Mouse (Mus musculus) hindbrain, embryonic 14.5 days (tissue): ENCODE results near the gene Smg1. TPM values are rescaled to one million over a fixed set of nuclear protein-coding genes. Genes with fewer than 3 reads are reported as not detected.

Experiments
- ATAC-seq: fragments of 200-750 bp; cut with Nextera tagmentation; 2 replicates; pipeline ENCODE4 v1.8.0; 2017; ENCODE audit warnings: moderate number of reproducible peaks, mild to moderate bottlenecking, moderate TSS enrichment, moderate library complexity; ENCODE audit not compliant: low FRiP score
- DNase-seq: peaks from one replicate; pipeline ENCODE4 v3.0.0-alpha.2; 2015; ENCODE audit warnings: low spot score
- H3K27ac ChIP-seq: fragments of 300-500 bp; sonication (generic); 2 replicates; pipeline ENCODE4 v1.5.1; 2014; ENCODE audit warnings: mild to moderate bottlenecking, moderate library complexity
- H3K27me3 ChIP-seq: fragments of 300-500 bp; sonication (generic); 2 replicates; pipeline ENCODE4 v1.6.1; 2014; ENCODE audit warnings: mild to moderate bottlenecking, low read length, mixed read lengths; ENCODE audit not compliant: control insufficient read depth, insufficient read depth
- H3K36me3 ChIP-seq: fragments of 300-500 bp; sonication (generic); replicated peaks from 2 replicates; pipeline ENCODE4 v1.6.1; 2014; ENCODE audit not compliant: control insufficient read depth, insufficient read depth
- H3K4me1 ChIP-seq: fragments of 300-500 bp; sonication (generic); replicated peaks from 2 replicates; pipeline ENCODE4 v1.6.1; 2014; ENCODE audit warnings: antibody characterized with exemption, low read length, mixed read lengths; ENCODE audit not compliant: control insufficient read depth, insufficient read depth
- H3K4me2 ChIP-seq: fragments of 300-500 bp; sonication (generic); replicated peaks from 2 replicates; pipeline ENCODE4 v1.6.1; 2014; ENCODE audit warnings: mild to moderate bottlenecking, moderate library complexity
- H3K4me3 ChIP-seq: fragments of 300-500 bp; sonication (generic); replicated peaks from 2 replicates; pipeline ENCODE4 v1.5.1; 2014; ENCODE audit warnings: mild to moderate bottlenecking, low read length
- H3K9ac ChIP-seq: fragments of 300-500 bp; sonication (generic); 2 replicates; pipeline ENCODE4 v1.6.1; 2014
- H3K9me3 ChIP-seq: fragments of 300-500 bp; sonication (generic); 2 replicates; pipeline ENCODE4 v1.6.1; 2016; ENCODE audit warnings: low read length; ENCODE audit not compliant: control insufficient read depth
- WGBS: fragments of 180-500 bp; shearing (Covaris S2); extraction: QIAGEN DNeasy Blood & Tissue Kit; methylation state at CpG from one replicate; pipeline ENCODE4 v1.1.7; 2014; 5-methylcytosine and 5-hydroxymethylcytosine counted together
- polyA plus RNA-seq: library from polyadenylated mRNA; unstranded; fragments of >200 nt; fragmentation: Nextera tagmentation; extraction: Ambion mirVana; gene quantifications from 2 replicates; pipeline ENCODE4 v1.2.1, GENCODE M21; 2014

The Smg1 gene
- polyA plus RNA-seq, 1 experiment from 2014 or later: 28.6 TPM

- Histone ChIP-seq H3K36me3 (no peaks in the 10 kb centered on the region), H3K4me3 (no peak overlapping the region), H3K4me2 (no peak overlapping the region), H3K9me3 (no peaks in the 10 kb centered on the region), H3K4me1 (no peaks in the 10 kb centered on the region), H3K27ac (no peak overlapping the region), H3K27me3 (no peaks in the 10 kb centered on the region), H3K9ac (no peak overlapping the region)
- 95% methylated on average over 6 of the region's 6 CpGs for WGBS
- ATAC-seq: no peak
- no peak for DNase-seq
These were observed 22.6 kb upstream of the Smg1 start for GRCm38 (mm10) chr7:118266099-118266498.

DNA sequence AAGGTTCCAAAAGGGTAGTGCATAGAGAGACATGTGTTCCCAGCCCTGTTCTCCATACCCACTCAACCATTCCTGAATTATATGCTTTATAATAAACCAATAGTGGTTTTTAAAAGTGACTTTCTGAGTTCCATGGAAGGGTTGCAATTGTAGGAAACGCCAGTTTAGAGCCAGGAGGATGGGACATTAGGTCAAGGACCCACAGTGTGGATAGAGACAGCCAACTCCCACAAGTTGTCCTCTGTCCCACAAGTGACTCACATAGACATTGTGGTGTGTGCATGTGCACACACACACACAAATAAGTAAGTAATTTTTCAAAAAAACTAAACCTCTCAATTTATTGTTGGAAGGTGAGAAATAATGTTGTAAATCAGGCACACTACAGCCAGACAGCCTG, 20.1 kb upstream of the Smg1 start:
- WGBS: 75% methylated on average over 1 of the region's 1 CpGs
- H3K27me3 ChIP-seq: no peaks in the 10 kb centered on the region
- H3K4me1 ChIP-seq: no peaks in the 10 kb centered on the region
- H3K9ac ChIP-seq: no peak overlapping the region
- H3K4me3 ChIP-seq: no peak overlapping the region
- H3K27ac ChIP-seq: no peak overlapping the region
- ATAC-seq: no peak
- no peaks in the 10 kb centered on the region for H3K36me3 ChIP-seq
- no peak for DNase-seq
- H3K9me3 ChIP-seq: no peaks in the 10 kb centered on the region
- H3K4me2 ChIP-seq: no peak overlapping the region

DNA sequence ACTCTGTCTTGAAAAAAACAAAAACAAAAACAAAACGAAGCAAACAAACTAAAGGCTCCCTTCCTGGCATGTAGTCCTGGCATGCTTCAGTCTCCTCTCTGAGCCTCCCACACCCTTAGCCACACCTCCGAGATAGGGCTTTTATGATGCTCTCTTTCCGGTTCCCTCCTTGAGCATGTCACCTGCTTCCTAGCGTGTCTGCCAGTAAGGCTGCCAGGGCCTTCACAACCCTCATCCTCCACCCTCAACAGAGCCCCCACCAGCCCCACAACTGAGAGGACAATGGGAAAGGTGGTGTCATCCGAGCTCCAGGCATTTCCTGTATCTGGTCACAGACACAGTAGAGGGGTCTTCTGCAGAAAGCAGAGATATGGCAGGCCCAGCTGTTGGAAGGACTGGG, 18.9 kb upstream of the Smg1 start:
- 83% methylated on average over 5 of the region's 5 CpGs for WGBS
- no peaks in the 10 kb centered on the region for H3K36me3 ChIP-seq
- H3K4me3 ChIP-seq: no peak overlapping the region
- no peak overlapping the region for H3K9ac ChIP-seq
- H3K9me3 ChIP-seq: no peaks in the 10 kb centered on the region
- DNase-seq: no peak
- H3K27ac ChIP-seq: no peak overlapping the region
- no peaks in the 10 kb centered on the region for H3K4me1 ChIP-seq
- ATAC-seq: no peak
- H3K27me3 ChIP-seq: no peaks in the 10 kb centered on the region
- no peak overlapping the region for H3K4me2 ChIP-seq

DNA sequence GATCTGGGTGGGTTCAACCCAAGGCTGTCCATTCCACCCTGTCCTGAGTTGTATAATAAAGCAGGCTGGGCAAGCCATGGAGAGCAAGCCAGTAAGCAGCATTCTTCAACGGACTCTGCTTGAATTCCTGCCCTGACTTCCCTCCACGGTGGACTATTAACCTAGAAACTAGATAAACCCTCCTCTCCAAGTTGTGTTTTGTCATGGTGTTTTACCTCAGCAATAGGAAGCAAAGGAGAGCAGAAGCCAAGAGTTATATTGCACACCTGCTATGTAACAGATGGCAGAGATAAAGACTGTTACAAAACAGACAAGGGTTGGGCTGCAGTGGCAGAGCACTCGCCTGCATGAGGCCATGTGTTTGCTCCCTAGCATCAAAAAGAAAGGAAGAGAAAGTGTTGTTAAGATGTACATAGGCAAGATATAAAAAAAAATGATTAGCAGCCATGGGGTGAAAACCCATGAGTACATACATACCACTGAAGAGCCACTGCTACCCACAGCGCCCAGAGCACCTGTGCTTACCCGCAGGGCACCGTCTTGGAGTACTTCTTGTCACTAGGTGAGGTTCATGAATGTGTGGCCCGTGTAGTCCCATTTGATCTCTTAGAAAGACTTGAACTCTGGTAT, 16.3 kb upstream of the Smg1 start:
- H3K4me2 ChIP-seq: no peak overlapping the region
- 89% methylated on average over 7 of the region's 7 CpGs for WGBS

GRCm38 (mm10) chr7:118258451-118258850, 15.0 kb upstream of the Smg1 start:
- H3K27ac ChIP-seq: no peak overlapping the region
- no peaks in the 10 kb centered on the region for H3K27me3 ChIP-seq
- no peak for DNase-seq
- no peak overlapping the region for H3K9ac ChIP-seq
- no peaks in the 10 kb centered on the region for H3K9me3 ChIP-seq
- H3K4me1 ChIP-seq: peaks cover 5% of the 10 kb centered on the region; the same call in 1 of the 2 replicates
- no peak for ATAC-seq
- no peak overlapping the region for H3K4me3 ChIP-seq
- H3K36me3 ChIP-seq: no peaks in the 10 kb centered on the region
- no peak overlapping the region for H3K4me2 ChIP-seq

More for the DNA sequence above, 16.3 kb upstream of the Smg1 start:
- no peaks in the 10 kb centered on the region for H3K4me1 ChIP-seq
- H3K27ac ChIP-seq: no peak overlapping the region
- no peaks in the 10 kb centered on the region for H3K9me3 ChIP-seq
- H3K36me3 ChIP-seq: no peaks in the 10 kb centered on the region
- no peak overlapping the region for H3K9ac ChIP-seq
- no peak for DNase-seq
- ATAC-seq: no peak
- no peaks in the 10 kb centered on the region for H3K27me3 ChIP-seq
- H3K4me3 ChIP-seq: no peak overlapping the region

DNA sequence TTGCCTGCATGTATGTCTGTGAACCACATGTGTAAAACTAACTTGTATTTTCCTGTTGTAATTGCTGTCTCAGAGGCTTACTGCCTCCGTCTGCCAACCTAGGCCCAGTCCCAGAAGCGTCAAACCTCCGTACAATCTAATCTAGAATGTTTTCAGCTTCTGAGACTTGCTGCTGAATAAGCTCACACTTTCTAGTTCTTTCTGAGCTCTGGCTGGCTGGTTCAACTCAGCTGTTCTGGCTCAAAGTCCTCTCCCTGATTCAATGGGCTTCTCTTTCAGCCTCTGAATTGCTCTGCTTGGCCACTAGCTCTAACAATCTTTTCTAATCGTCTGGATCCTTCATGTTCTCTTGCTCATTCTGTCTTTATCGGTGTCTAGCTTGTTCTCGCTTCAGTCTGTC, 13.3 kb upstream of the Smg1 start:
- no peak for DNase-seq
- no peak overlapping the region for H3K9ac ChIP-seq
- H3K27ac ChIP-seq: no peak overlapping the region
- ATAC-seq: no peak
- H3K4me3 ChIP-seq: no peak overlapping the region
- 92% methylated on average over 6 of the region's 6 CpGs for WGBS
- H3K27me3 ChIP-seq: no peaks in the 10 kb centered on the region
- no peaks in the 10 kb centered on the region for H3K9me3 ChIP-seq
- H3K36me3 ChIP-seq: no peaks in the 10 kb centered on the region
- H3K4me2 ChIP-seq: no peak overlapping the region
- peaks cover 5% of the 10 kb centered on the region; the same call in 1 of the 2 replicates for H3K4me1 ChIP-seq

- peak; percentile 51; the same call in 1 of the 2 replicates for ATAC-seq
- no peaks in the 10 kb centered on the region for H3K9me3 ChIP-seq
- H3K4me3 ChIP-seq: no peak overlapping the region
- DNase-seq: no peak
- no peak overlapping the region for H3K9ac ChIP-seq
- peaks cover 5% of the 10 kb centered on the region; the same call in 1 of the 2 replicates for H3K4me1 ChIP-seq
- H3K4me2 ChIP-seq: no peak overlapping the region
- H3K27me3 ChIP-seq: no peaks in the 10 kb centered on the region
- peak overlapping the region; percentile 38 for H3K27ac ChIP-seq
- H3K36me3 ChIP-seq: no peaks in the 10 kb centered on the region
- WGBS: 30% methylated on average over 8 of the region's 8 CpGs
These were observed 11.0 kb upstream of the Smg1 start for GRCm38 (mm10) chr7:118254460-118254859.

- DNase-seq: no peak
- Histone ChIP-seq H3K27ac (peak overlapping the region; percentile 38; the same call in 1 of the 2 replicates), H3K4me3 (no peak overlapping the region), H3K4me1 (peaks cover 5% of the 10 kb centered on the region; the same call in 1 of the 2 replicates), H3K27me3 (no peaks in the 10 kb centered on the region), H3K36me3 (no peaks in the 10 kb centered on the region), H3K4me2 (no peak overlapping the region), H3K9me3 (no peaks in the 10 kb centered on the region), H3K9ac (no peak overlapping the region)
- whole genome bisulfite sequencing: 51% methylated on average over 4 of the region's 4 CpGs
- ATAC-seq: no peak
These were observed 10.5 kb upstream of the Smg1 start for GRCm38 (mm10) chr7:118254015-118254414.

- no peaks in the 10 kb centered on the region for H3K27me3 ChIP-seq
- 88% methylated on average over 3 of the region's 3 CpGs for WGBS
- H3K4me1 ChIP-seq: peaks cover 5% of the 10 kb centered on the region; the same call in 1 of the 2 replicates
- no peak overlapping the region for H3K4me2 ChIP-seq
- H3K4me3 ChIP-seq: no peak overlapping the region
- H3K9ac ChIP-seq: no peak overlapping the region
- H3K27ac ChIP-seq: no peak overlapping the region
- no peak for ATAC-seq
- no peak for DNase-seq
- no peaks in the 10 kb centered on the region for H3K36me3 ChIP-seq
- no peaks in the 10 kb centered on the region for H3K9me3 ChIP-seq
These were observed 9.5 kb upstream of the Smg1 start for GRCm38 (mm10) chr7:118252979-118253378.

- H3K9ac ChIP-seq: no peak overlapping the region
- H3K4me3 ChIP-seq: no peak overlapping the region
- H3K27me3 ChIP-seq: no peaks in the 10 kb centered on the region
- no peak for DNase-seq
- peaks cover 5% of the 10 kb centered on the region; the same call in 1 of the 2 replicates for H3K4me1 ChIP-seq
- no peaks in the 10 kb centered on the region for H3K36me3 ChIP-seq
- no peak overlapping the region for H3K27ac ChIP-seq
- no peaks in the 10 kb centered on the region for H3K9me3 ChIP-seq
- H3K4me2 ChIP-seq: no peak overlapping the region
- no peak for ATAC-seq
- 48% methylated on average over 4 of the region's 4 CpGs for WGBS
These were observed 8.9 kb upstream of the Smg1 start for GRCm38 (mm10) chr7:118252349-118252748.
